Mouse (Mus musculus) small intestine, adult 2 months (tissue): ENCODE results near the gene Itga9.

Experiments
- CTCF ChIP-seq: fragments of 200-500 bp; IDR thresholded peaks from 2 replicates; pipeline ENCODE4 v1.5.1; 2012; ENCODE audit warnings: low read depth, mild to moderate bottlenecking, control low read depth, inconsistent platforms, low read length, moderate library complexity, mixed read lengths; ENCODE audit not compliant: insufficient replicate concordance, insufficient read length; ENCODE audit errors: extremely low read depth
- POLR2A ChIP-seq: fragments of 200-500 bp; IDR thresholded peaks from 2 replicates; pipeline ENCODE4 v1.6.1; 2012; ENCODE audit warnings: low read depth, mild to moderate bottlenecking, control low read depth, inconsistent platforms, low read length, moderate library complexity

- TF ChIP-seq CTCF (no peak), POLR2A (no peak)
Observed at GRCm38 (mm10) chr9:118763646-118764045, 157.2 kb downstream of the Itga9 start.
